Mouse (Mus musculus) embryonic facial prominence, embryonic 11.5 days (tissue): ENCODE data around the gene Xylt2. TPM values are rescaled to one million over a fixed set of nuclear protein-coding genes. Genes with fewer than 3 reads are reported as not detected.

Experiments used
- ATAC-seq: fragments of 200-750 bp; cut with Nextera tagmentation; replicated peaks from 2 replicates; pipeline ENCODE4 v1.8.0; 2017; ENCODE audit warnings: low read depth; ENCODE audit not compliant: insufficient number of reproducible peaks, low FRiP score, low TSS enrichment
- DNase-seq: peaks from one replicate; pipeline ENCODE4 v3.0.0-alpha.2; 2015; ENCODE audit warnings: low spot score
- H3K27ac ChIP-seq: fragments of 300-500 bp; sonication (generic); replicated peaks from 2 replicates; pipeline ENCODE4 v1.5.1; 2014; ENCODE audit warnings: mild to moderate bottlenecking, low read depth, low read length, control low read depth
- H3K27me3 ChIP-seq: fragments of 300-500 bp; sonication (generic); 2 replicates; pipeline ENCODE4 v1.6.1; 2014; ENCODE audit warnings: mild to moderate bottlenecking, low read length, moderate library complexity, mixed read lengths; ENCODE audit not compliant: control insufficient read depth, insufficient read depth
- H3K36me3 ChIP-seq: fragments of 300-500 bp; sonication (generic); replicated peaks from 2 replicates; pipeline ENCODE4 v1.6.1; 2014; ENCODE audit warnings: low read depth, mild to moderate bottlenecking, low read length, moderate library complexity, mixed read lengths; ENCODE audit not compliant: control insufficient read depth, insufficient read depth
- H3K4me1 ChIP-seq: fragments of 300-500 bp; sonication (generic); 2 replicates; pipeline ENCODE4 v1.6.1; 2014; ENCODE audit warnings: low read length, mixed read lengths; ENCODE audit not compliant: control insufficient read depth, insufficient read depth
- H3K4me2 ChIP-seq: fragments of 300-500 bp; sonication (generic); 2 replicates; pipeline ENCODE4 v1.6.1; 2014; ENCODE audit warnings: low read depth, mild to moderate bottlenecking, control low read depth, low read length, moderate library complexity
- H3K4me3 ChIP-seq: fragments of 300-500 bp; sonication (generic); 2 replicates; pipeline ENCODE4 v1.5.1; 2014; ENCODE audit warnings: low read depth, low read length, control low read depth
- H3K9ac ChIP-seq: fragments of 300-500 bp; sonication (generic); replicated peaks from 2 replicates; pipeline ENCODE4 v1.6.1; 2014; ENCODE audit warnings: mild to moderate bottlenecking, control low read depth, low read length
- H3K9me3 ChIP-seq: fragments of 300-500 bp; sonication (generic); replicated peaks from 2 replicates; pipeline ENCODE4 v1.6.1; 2016; ENCODE audit warnings: mild to moderate bottlenecking, low read length, inconsistent platforms, mixed read lengths; ENCODE audit not compliant: control insufficient read depth
- WGBS: fragments of 180-500 bp; shearing (Covaris S2); extraction: QIAGEN DNeasy Blood & Tissue Kit; methylation state at CpG from one replicate; pipeline ENCODE4 v1.1.7; 2014; 5-methylcytosine and 5-hydroxymethylcytosine counted together
- polyA plus RNA-seq: library from polyadenylated mRNA; unstranded; fragments of >200 nt; fragmentation: Nextera tagmentation; extraction: Ambion mirVana; gene quantifications from 2 replicates; pipeline ENCODE4 v1.2.1, GENCODE M21; 2014

Xylt2 gene
- polyA plus RNA-seq, 1 experiment from 2014 or later: 12.1 TPM

GRCm38 (mm10) chr11:94704472-94704871, 27.2 kb upstream of the Xylt2 start, which contains the start of gene Gm11541:
TSS of gene Gm11541 (minus strand) at chr11:94704499.
- Histone ChIP-seq H3K4me2 (no peak within 1 kb of the TSS), H3K9ac (no peak within 1 kb of the TSS), H3K4me3 (no peak within 1 kb of the TSS), H3K4me1 (no peaks in the 10 kb centered on the region; the same call in 1 of the 2 replicates), H3K27ac (no peak within 1 kb of the TSS), H3K27me3 (no peaks in the 10 kb centered on the region), H3K36me3 (no peaks in the 10 kb centered on the region), H3K9me3 (no peaks in the 10 kb centered on the region)
- no peak for DNase-seq
- ATAC-seq: no peak
- whole genome bisulfite sequencing: 66% methylated on average over 5 of the region's 5 CpGs

- no peaks in the 10 kb centered on the region for H3K9me3 ChIP-seq
- H3K4me1 ChIP-seq: no peaks in the 10 kb centered on the region; the same call in 1 of the 2 replicates
- H3K9ac ChIP-seq: no peak overlapping the region
- no peak for DNase-seq
- H3K27me3 ChIP-seq: no peaks in the 10 kb centered on the region
- WGBS: 47% methylated on average over 7 of the region's 7 CpGs
- H3K4me3 ChIP-seq: no peak overlapping the region
- no peak for ATAC-seq
- no peak overlapping the region for H3K4me2 ChIP-seq
- H3K27ac ChIP-seq: no peak overlapping the region
- no peaks in the 10 kb centered on the region for H3K36me3 ChIP-seq
These were observed 26.7 kb upstream of the Xylt2 start for GRCm38 (mm10) chr11:94704020-94704419.

GRCm38 (mm10) chr11:94702216-94702610, 24.9 kb upstream of the Xylt2 start:
- Histone ChIP-seq H3K36me3 (no peaks in the 10 kb centered on the region), H3K4me1 (no peaks in the 10 kb centered on the region; the same call in 1 of the 2 replicates), H3K9ac (no peak overlapping the region), H3K27me3 (no peaks in the 10 kb centered on the region), H3K27ac (no peak overlapping the region), H3K4me3 (no peak overlapping the region), H3K4me2 (no peak overlapping the region), H3K9me3 (no peaks in the 10 kb centered on the region)
- DNase-seq: no peak
- ATAC-seq: no peak
- WGBS: 42% methylated on average over 3 of the region's 3 CpGs

GRCm38 (mm10) chr11:94701401-94702215, 24.3 kb upstream of the Xylt2 start:
- Histone ChIP-seq H3K4me1 (no peaks in the 10 kb centered on the region; the same call in 1 of the 2 replicates), H3K9me3 (no peaks in the 10 kb centered on the region), H3K36me3 (no peaks in the 10 kb centered on the region), H3K27me3 (no peaks in the 10 kb centered on the region), H3K4me3 (no peak overlapping the region), H3K9ac (no peak overlapping the region), H3K27ac (no peak overlapping the region), H3K4me2 (no peak overlapping the region)
- no peak for ATAC-seq
- 60% methylated on average over 27 of the region's 27 CpGs for WGBS
- DNase-seq: no peak

GRCm38 (mm10) chr11:94699399-94699798, 22.1 kb upstream of the Xylt2 start:
- no peaks in the 10 kb centered on the region; the same call in 1 of the 2 replicates for H3K4me1 ChIP-seq
- no peaks in the 10 kb centered on the region for H3K36me3 ChIP-seq
- no peak overlapping the region for H3K27ac ChIP-seq
- DNase-seq (no peak), ATAC-seq (no peak)
- H3K9me3 ChIP-seq: no peaks in the 10 kb centered on the region
- no peak overlapping the region for H3K9ac ChIP-seq
- no peaks in the 10 kb centered on the region for H3K27me3 ChIP-seq
- H3K4me3 ChIP-seq: no peak overlapping the region
- WGBS: 100% methylated on average over 3 of the region's 3 CpGs
- H3K4me2 ChIP-seq: no peak overlapping the region

GRCm38 (mm10) chr11:94697703-94698464, 20.6 kb upstream of the Xylt2 start:
- 54% methylated on average over 13 of the region's 13 CpGs for WGBS
- no peak for DNase-seq
- Histone ChIP-seq H3K9ac (no peak overlapping the region), H3K4me1 (no peaks in the 10 kb centered on the region; the same call in 1 of the 2 replicates), H3K36me3 (no peaks in the 10 kb centered on the region), H3K9me3 (no peaks in the 10 kb centered on the region), H3K4me3 (no peak overlapping the region), H3K4me2 (no peak overlapping the region), H3K27me3 (no peaks in the 10 kb centered on the region), H3K27ac (no peak overlapping the region)
- ATAC-seq: no peak

GRCm38 (mm10) chr11:94697140-94697539, 19.8 kb upstream of the Xylt2 start:
- Histone ChIP-seq H3K27me3 (no peaks in the 10 kb centered on the region), H3K4me1 (no peaks in the 10 kb centered on the region; the same call in 1 of the 2 replicates), H3K9ac (no peak overlapping the region), H3K4me3 (no peak overlapping the region), H3K36me3 (no peaks in the 10 kb centered on the region), H3K9me3 (no peaks in the 10 kb centered on the region), H3K4me2 (no peak overlapping the region), H3K27ac (no peak overlapping the region)
- DNase-seq: no peak
- no peak for ATAC-seq
- WGBS: 84% methylated on average over 2 of the region's 2 CpGs

GRCm38 (mm10) chr11:94695508-94695907, 18.2 kb upstream of the Xylt2 start:
- 73% methylated on average over 6 of the region's 6 CpGs for WGBS
- H3K4me3 ChIP-seq: no peak overlapping the region
- ATAC-seq (no peak), DNase-seq (no peak)
- no peaks in the 10 kb centered on the region for H3K36me3 ChIP-seq
- H3K4me2 ChIP-seq: no peak overlapping the region
- no peak overlapping the region for H3K9ac ChIP-seq
- no peaks in the 10 kb centered on the region for H3K27me3 ChIP-seq
- H3K9me3 ChIP-seq: no peaks in the 10 kb centered on the region
- no peaks in the 10 kb centered on the region for H3K4me1 ChIP-seq
- H3K27ac ChIP-seq: no peak overlapping the region
